Mouse (Mus musculus): ENCODE data around the gene Hexim1.

DNA sequence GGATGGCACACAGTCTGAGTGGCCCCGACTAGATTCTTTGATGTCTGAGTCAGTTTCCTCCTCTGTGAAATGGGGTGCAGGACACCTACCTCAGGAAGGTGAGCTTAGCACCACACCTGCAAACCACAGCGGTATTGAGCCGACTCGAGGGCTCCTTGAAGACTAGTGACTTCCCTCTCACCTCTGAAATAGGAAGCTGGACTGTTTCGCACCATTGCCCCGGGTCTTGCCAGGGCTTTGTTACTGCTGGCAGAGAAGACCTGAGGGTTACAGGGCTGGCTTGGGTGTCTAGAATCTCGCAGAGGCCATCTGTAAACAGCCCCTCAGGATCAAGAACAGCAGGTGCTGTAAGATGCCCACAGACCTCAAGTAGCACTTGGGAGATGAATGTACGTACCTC is 15.7 kb upstream of the Hexim1 start:
- TF ChIP-seq CTCF (IDR thresholded peaks at IDR 0.05; ENCODE audit: control insufficient read depth, insufficient read depth, insufficient replicate concordance, low read depth, low read length) (no peak), POLR2A (IDR thresholded peaks at IDR 0.05; ENCODE audit: control insufficient read depth, low read depth, low read length) (no peak)
